Mouse (Mus musculus): ENCODE measurements around the gene Synm. TPM values are rescaled to one million over a fixed set of nuclear protein-coding genes. Genes with fewer than 3 reads are reported as not detected.
A peak's percentile ranks its signal among the peaks of the same experiment; 100 is the strongest.

Gene Synm
- not detected in 2 replicates for total RNA-seq (2014; fragmentation: Nextera tagmentation)
- total RNA-seq (2017): 0.52 TPM in 1 of 2 replicates, not detected in the other

DNA sequence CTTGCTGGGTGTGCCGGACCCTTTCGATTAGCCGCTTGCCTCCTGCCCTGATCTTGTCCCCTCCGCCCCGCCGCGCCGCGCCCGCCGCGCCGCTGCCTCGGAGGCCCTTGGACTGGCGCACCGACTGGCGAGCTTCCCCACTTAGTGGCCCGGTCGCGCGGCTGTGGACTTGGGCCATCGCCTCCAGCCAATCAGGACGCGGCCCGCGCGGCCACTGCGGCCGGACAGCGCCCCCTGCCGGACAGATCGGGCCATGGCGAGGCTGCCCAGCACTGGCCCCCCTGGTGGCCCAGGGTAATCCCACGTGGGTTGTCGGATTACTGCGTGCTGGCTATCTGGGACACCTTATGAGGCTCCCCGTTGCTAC is at the start of gene Synm:
TSS of gene Synm (minus strand) at position 114 of the 367 bp plus-strand sequence.
- ATAC-seq (replicated peaks; ENCODE audit: low FRiP score, low TSS enrichment, poor library complexity, severe bottlenecking): peak; percentile 92

DNA sequence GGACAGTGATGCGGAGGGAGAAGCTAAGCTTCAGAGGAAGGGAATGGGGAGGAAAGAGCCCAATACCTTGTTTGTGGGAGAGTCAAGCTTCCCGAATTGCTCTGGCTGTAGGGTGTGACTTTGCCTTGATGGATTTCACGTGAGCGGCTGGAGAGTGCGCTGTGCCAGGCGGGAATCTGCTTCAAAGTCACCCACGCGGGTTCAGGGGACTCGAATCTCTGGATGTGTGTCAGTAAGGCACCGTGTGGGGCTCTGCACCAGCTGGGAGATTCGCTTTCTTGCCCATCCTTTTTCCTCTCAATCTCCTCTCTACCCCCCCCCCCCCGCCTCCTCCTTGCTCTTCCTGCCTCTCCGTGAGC is 44.3 kb upstream of the Synm start:
- ATAC-seq (replicated peaks; ENCODE audit: low FRiP score, low TSS enrichment, poor library complexity, severe bottlenecking): 0 out of 2 replicates have a peak, but pooled peaks have one; percentile 8

DNA sequence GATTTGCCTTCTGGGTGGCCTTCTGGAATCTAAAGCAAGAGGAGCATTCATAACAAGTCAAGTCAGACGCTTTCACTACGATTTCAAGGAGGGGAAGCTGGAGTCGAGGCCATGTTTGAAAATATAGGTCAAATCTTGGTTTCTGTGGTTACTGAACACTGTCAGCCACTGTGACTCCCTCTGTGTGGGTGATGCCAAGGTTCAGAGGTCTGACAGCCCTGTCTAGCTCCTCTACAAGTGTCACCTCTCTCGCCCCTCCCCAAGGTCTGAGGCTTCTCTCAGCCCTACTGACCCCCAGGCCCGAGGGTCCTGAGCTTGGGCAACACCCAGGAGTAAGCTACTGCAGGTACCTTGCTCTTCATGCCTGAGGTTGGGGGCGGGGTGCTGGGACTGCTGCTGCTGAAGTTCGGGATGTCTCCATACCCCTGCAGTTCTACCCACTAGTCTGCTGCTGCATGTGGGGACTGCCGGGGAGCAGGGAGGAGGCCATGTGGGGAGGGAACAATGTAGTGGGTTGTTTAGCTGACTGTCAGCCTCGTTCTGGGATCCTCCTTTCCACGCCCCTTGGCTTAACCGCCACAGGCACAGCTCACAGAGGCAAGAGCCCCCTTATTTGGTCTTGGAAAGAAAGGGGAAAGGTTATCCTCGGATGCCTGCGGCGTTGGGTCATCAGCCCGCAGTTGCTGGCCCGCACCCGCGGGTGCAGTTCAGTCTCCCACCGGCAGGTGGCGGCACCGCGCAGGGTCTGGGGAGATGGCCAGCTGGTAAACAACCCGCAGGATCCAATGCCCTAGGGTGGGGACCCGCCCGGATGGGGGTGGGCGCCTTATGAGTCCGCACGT is 43.7 kb upstream of the Synm start:
- peak; percentile 90 for ATAC-seq (replicated peaks; ENCODE audit: low FRiP score, low TSS enrichment, poor library complexity, severe bottlenecking)

DNA sequence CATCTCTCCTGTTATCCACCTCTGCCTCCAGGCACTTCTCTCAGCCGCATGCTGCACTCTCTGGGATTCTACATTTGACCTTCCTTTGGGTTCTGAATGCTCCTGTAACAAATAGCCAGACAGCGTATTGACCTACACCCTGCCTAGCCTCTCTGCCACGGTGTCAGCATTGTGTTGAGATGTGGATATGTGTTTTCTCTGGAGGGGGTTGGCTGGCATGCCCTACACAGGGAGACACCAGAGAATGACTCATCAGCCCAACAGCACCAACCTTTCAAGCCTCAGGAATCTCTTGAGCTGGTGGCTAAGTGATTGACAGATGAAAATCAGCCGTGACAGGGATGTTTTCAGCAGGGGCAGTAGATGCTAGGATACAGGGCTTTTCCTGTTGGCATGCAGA is 41.5 kb upstream of the Synm start:
- ATAC-seq (replicated peaks; ENCODE audit: low FRiP score, low TSS enrichment, poor library complexity, severe bottlenecking): no peak

DNA sequence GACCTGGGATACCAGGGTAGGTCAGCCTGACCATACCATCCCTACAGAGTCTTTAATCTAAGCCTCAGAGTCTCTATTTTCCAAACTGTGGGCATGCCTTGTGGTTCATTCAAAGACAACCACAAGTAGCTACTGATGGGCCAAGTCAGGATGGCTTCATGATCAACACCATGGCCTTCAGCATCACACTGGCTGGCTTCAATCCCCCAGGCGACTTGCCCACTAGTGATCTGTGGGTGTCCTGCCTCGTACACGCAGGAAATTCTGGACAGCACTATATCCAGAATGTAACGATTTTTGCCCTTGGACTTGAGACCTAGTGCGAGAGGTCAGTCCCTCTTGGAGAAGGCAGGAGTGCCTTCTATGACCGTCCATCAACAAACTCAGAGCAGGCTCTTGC is 41.0 kb upstream of the Synm start:
- no peak for ATAC-seq (replicated peaks; ENCODE audit: low FRiP score, low TSS enrichment, poor library complexity, severe bottlenecking)

DNA sequence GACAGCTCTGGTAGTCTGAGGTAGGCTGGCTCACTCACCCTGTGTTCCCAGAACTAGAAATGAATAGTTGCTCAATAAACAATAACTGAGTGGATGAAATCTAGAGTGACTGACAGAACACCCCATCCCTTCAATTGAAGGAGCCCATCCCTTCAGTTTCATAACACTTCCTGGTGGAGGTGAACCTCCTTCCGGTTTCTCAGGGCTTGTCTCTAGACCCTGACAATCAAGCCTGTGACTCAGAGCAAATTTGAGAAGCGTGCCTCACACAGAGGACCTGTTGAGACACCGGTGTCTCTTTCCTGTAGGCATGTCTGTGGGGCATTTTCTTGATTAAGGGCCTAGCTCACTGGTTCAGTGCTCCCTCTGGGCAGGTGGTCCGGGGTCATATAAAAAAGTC is 38.9 kb upstream of the Synm start:
- no peak for ATAC-seq (replicated peaks; ENCODE audit: low FRiP score, low TSS enrichment, poor library complexity, severe bottlenecking)

DNA sequence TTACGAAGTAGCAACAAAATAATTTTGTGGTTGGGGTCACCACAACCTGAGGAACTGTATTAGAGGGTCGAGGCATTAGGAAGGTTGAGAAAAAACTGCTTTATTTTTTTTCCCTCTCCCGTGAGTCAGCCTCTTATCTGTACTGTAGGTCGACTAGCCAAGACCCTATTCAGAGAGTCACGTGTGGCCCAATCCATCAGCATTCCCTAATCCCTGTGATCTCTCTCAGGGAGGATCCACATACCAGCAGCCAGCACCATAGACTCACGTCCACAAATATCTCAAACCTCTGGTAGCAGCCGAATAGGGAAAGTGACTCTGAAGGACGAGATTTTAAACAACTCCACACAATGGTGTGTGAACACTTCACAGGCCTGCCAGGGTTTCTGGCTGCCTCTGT is 37.5 kb upstream of the Synm start:
- ATAC-seq (replicated peaks; ENCODE audit: low FRiP score, low TSS enrichment, poor library complexity, severe bottlenecking): no peak

DNA sequence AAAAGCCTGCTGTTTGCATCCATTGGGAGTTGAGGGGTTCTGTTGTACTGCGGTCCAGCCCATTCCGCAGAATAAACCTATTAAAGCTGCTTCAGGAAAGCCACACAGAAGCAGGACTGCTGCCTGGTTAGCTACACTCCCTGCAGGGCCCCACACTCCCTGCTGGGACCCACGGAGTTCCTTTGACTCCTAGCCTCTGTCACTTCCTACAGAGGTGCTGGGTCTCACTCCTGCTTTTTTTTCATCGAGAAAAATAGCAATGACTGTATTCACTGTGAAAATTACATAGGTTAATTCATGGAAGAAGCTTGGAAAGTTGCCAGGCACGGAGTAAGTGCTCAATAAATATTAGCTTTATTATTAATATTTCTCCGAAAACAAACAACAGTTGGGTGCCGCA is 33.9 kb upstream of the Synm start:
- no peak for ATAC-seq (replicated peaks; ENCODE audit: low FRiP score, low TSS enrichment, poor library complexity, severe bottlenecking)

DNA sequence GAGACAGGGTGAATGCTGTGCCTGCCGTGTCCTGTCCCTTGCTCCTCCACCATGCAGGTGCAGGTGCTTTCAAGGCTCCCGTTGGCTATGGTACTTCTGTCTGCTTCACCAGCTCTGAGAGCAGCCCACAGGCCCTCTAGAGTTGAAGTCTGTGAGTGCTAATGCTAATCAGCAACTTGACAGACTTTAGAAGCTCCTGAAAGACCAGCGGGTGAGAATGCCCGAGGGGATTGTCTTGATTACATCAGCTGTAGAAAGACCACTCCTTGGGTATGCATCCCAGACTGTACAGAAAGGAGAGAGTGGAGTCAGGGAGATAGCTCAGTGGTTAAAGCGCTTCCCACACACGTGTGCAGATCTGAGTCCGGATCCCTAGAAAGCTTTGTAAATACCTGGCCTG is 31.7 kb upstream of the Synm start:
- ATAC-seq (replicated peaks; ENCODE audit: low FRiP score, low TSS enrichment, poor library complexity, severe bottlenecking): no peak

DNA sequence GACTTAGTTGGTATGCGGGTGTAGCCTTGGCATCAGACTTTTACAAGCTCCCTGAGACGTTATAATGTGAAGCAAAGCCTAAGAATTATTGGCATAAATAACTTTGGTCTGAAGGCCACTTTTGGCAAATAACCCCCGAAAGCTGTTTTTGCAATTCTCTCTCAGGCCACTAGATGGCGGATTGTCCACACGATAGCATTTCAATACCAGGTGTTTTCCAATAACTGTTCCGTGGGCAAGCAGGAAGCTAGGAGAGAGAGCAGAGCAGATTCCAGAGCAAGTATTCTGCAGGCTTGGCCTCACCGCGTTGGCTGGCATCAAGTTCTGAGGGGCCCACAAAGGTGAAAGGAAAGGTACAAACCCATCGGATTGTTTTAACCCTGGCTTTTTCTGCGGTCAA is 29.2 kb upstream of the Synm start:
- peak; percentile 55; the same call in 1 of the 2 replicates for ATAC-seq (replicated peaks; ENCODE audit: low FRiP score, low TSS enrichment, poor library complexity, severe bottlenecking)

DNA sequence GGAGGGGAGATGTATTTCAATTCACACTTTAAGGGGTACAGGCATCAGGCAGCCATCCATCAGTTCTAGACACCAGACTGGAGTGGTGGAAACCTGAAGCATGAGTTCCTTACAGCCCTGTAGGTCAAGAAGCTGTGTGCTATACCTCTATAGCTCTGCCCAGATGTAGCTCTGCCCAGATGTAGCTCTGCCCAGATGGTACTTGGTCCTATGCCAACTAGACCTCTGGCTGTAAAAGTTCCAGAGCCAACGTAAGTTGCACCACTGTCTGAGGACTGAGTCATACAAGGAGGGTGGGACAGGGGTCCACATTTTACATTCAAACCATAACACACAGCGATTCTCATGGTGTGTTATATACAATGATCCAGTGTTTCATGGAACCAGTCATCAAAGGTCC is 28.3 kb upstream of the Synm start:
- no peak for ATAC-seq (replicated peaks; ENCODE audit: low FRiP score, low TSS enrichment, poor library complexity, severe bottlenecking)

DNA sequence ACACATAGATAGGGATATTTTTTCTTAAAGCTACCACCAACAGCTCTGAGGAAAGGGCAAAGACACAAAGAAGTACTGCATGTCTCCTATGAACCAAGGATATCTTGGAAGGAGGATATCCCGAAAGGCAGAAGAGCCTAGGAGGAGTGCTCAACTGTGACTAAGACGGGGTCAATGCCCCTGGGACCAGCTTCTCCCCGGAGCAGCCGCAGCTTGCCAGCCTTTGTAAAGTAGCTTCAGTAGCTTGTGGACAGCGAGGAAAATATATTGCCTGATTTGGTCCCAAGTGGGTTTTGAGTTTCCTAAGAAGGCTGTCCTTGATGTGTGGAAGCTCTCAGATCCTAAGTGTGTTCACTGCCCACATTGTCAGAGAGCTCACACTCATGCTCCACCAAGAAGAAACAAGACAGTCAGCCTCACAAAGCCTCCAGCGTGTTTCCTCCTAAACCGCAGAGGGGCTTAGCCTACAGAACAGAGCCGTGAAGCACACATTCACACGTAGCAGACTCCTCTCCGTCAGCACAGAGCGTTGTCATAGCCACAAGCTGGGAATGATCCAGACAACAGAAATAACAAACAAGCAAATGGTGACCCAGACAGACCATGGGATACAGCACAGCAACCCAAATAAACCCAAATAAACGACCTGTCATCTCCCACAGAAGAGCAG is 17.2 kb upstream of the Synm start:
- ATAC-seq (replicated peaks; ENCODE audit: low FRiP score, low TSS enrichment, poor library complexity, severe bottlenecking): no peak

DNA sequence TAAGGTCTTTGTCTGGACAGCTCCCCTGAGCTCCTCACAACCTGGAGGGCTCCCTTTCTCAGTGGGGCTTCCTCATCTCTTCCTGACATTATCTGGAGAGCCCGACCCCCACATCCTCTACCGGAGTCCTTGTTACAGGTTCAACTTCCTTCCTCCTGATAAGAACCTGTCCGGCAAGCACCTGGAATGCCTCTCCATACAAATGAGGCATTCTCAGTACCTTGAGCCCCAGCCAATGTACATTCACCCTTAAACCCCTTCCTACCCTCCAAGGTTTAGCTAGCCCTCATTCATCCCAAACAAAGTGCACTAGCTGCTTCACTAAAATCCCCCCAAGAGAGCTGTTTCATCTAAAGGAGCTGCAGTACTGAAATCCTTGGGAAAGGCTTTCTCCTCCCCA is 16.1 kb upstream of the Synm start:
- no peak for ATAC-seq (replicated peaks; ENCODE audit: low FRiP score, low TSS enrichment, poor library complexity, severe bottlenecking)

DNA sequence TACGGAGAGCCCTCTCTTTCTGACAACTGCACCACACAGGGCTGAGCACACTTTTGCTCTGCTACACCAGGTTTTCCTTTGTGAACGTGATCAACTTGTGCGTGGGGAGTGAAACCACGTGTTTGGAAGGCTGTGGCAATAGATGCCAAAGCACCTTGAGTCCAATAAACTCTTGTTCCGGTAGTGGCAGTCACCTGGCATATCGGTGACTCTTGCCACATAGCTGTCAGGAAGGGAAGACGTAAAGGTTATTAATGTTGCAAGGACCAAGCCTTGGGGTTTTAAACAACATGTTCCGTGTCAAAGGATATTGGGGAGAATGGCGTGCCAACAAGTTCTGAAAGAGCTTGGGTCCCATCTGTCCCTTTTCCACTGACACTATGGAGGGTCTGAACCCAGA is 12.7 kb upstream of the Synm start:
- ATAC-seq (replicated peaks; ENCODE audit: low FRiP score, low TSS enrichment, poor library complexity, severe bottlenecking): no peak

DNA sequence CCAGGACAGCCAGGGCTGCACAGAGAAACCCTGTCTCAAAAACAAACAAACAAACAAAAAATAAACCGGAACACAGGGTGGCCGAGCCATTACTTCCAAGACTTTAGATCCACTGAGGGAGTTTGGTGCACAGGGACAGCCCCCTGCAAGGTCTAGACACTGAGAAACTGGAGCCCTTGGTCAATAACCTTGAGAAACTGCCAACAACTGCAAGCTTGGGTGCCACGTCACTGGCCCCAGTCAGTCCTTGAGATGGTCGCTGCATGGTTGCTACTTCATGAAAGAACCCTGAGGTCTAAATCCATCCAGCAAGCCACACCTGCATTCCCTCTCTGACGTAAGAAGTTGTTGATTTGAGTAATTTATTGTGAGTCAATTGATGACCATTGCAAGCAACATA is 9.9 kb upstream of the Synm start:
- no peak for ATAC-seq (replicated peaks; ENCODE audit: low FRiP score, low TSS enrichment, poor library complexity, severe bottlenecking)

DNA sequence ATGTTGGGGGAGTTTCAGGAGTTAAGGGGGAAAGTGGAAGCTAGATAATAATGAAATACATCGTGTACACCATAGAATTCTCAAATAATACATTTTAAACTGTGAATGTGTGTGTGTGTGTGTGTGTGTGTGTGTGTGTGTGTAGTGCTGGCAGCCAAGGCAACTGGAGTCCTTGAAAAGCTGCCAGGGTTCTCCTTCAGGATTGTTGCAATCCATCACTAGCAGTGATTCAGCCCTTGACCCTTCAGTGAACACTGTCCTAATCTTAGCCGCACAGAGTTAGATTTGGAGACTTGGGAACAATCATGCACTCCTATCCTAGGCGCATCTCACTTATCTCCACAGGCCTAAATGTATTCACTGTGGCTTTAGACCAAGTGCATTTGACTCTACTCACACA is 8.6 kb upstream of the Synm start:
- no peak for ATAC-seq (replicated peaks; ENCODE audit: low FRiP score, low TSS enrichment, poor library complexity, severe bottlenecking)

DNA sequence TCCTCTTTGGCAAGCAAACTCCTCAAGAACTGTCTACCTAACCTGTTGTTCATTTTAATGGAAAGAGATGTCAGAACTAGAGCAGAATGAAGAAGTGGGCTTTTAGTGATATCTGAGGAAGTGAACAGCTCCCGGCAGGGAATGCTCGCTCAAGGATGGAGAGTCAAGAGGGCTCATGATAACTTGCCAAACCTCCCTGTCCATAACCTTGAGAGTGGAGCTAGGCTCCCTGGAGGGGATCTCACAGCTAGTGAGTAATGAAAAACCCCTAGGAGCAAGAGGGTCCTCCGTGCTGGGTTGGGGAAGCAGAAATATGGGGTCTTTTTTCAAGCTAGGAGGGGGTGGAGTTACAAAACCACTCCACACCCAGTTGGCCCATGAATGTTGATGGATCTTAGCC is 4.1 kb upstream of the Synm start:
- ATAC-seq (replicated peaks; ENCODE audit: low FRiP score, low TSS enrichment, poor library complexity, severe bottlenecking): no peak

DNA sequence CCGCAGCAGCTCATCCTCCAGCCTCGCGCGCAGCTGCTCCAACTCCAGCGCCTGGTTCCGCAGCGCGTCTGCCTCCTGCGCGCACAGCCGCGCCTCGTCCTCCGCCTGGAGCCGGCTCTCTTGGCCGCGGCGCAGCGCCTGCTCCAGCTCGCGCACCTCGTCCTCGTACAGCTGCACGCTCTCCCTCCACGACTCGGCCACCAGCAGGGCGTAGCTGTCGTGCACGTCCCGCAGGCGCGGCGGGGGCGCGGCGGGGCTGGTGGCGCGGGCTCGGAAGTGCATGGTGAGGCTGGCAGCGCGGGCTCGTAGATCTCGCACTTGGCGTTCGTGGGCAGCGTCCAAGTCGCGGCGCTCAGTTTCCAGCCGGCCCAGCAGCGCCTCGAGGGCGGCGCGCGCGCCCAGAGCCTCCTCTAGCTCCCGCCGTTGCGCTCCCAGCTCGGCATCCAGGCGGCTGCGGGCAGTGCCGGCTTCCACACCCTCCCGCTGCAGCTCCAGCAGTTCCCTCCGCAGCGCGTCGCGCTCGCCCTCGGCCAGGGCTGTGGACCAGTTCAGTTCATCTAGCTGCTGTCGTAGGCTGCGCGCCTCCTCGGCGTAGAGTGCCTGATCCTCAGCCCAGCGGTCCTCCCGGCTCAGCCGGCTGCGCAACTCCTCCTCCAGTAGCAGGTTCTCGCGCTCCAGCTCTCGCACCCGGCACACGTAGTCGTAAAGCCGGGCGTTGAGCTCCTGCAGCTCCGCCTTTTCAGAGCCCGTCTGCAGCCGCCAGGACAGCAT is 499 bp downstream of the Synm start:
- ATAC-seq (replicated peaks; ENCODE audit: low FRiP score, low TSS enrichment, poor library complexity, severe bottlenecking): peak; percentile 68

DNA sequence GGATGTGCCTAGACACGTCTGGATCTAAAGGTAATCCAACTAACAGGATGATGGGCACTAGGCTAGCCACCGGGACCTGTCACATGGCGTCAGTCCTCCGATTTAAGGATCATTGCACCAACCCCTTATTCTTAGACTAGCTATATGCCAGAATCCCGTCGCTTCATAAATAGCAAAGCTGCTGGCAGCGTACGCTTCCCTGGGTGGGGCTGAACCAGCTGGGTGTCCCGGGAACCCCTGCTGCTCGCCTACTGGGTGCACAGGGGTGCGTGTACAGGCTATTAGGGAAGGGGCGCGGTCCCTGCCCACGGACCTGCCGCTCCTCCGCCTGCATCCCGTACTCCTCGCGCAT is 1.1 kb downstream of the Synm start:
- ATAC-seq (replicated peaks; ENCODE audit: low FRiP score, low TSS enrichment, poor library complexity, severe bottlenecking): no peak

DNA sequence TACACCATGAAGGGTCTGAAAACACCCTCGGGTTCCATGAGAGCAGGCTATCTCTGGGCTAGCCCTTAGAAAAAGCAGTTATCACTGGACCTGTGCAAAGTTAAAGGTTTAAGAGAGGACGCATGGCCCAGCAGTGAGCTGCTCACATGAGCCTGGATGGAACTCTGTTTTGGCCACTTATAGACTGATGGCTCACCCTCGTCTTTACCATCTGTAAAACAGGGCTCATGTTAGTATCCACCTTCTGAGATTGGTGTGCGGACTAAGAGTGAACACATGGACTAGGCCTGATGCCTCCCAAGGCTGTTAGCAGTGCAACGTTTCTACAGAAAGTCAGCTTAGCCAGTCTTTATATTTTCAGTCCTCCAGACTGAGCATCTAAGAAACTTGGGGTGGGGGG is 2.9 kb downstream of the Synm start:
- ATAC-seq (replicated peaks; ENCODE audit: low FRiP score, low TSS enrichment, poor library complexity, severe bottlenecking): no peak

DNA sequence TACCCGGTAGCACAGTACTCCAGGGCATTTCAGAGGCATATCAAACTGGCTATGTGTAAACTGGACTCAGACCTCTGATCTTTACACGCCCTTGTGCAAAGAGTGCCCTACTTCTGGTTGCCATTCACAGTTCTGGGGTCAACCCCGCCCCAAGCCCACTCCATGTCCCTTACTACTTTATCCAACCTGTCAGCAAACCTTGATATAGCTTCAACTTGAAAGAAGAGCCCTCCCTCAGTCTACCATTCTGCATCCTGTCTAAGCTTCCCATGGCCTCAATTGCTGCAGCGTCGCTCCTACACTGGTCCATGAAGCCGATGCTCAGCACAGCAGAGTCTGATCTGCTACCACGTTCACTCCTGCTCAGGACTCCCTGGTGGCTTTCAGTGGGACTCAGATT is 4.2 kb downstream of the Synm start:
- no peak for ATAC-seq (replicated peaks; ENCODE audit: low FRiP score, low TSS enrichment, poor library complexity, severe bottlenecking)
